Mouse (Mus musculus): ENCODE measurements around the gene Tspan5. TPM values are rescaled to one million over a fixed set of nuclear protein-coding genes. Genes with fewer than 3 reads are reported as not detected.
A peak's percentile ranks its signal among the peaks of the same experiment; 100 is the strongest.

Gene Tspan5
- polyA plus RNA-seq (2012): 0.04 and 0.05 TPM in 2 replicates

- Histone ChIP-seq H3K36me3 (ENCODE audit: control insufficient read depth) (no peaks in the 10 kb centered on the region), H3K9me3 (ENCODE audit: control insufficient read depth, low read length) (no peaks in the 10 kb centered on the region), H3K27me3 (ENCODE audit: control insufficient read depth) (peaks cover 47% of the 10 kb centered on the region), H3K4me3 (replicated peaks) (peak within 1 kb of the TSS; percentile 68), H3K4me1 (ENCODE audit: control insufficient read depth) (peaks cover 23% of the 10 kb centered on the region)
- no peak for TF ChIP-seq GATA1 (IDR thresholded peaks at IDR 0.05; ENCODE audit: low read length)
- TF ChIP-seq TAL1 (IDR thresholded peaks at IDR 0.05; ENCODE audit: low read length): no peak
These were observed at the start of gene Tspan5 for GRCm38 (mm10) chr3:138741649-138742565. Gene Tspan5 (plus strand): TSS chr3:138742195.

GRCm38 (mm10) chr3:138692302-138692701 lies 49.7 kb upstream of the Tspan5 start:
- H3K4me3 ChIP-seq (replicated peaks): no peak overlapping the region
- no peaks in the 10 kb centered on the region for H3K27me3 ChIP-seq (ENCODE audit: control insufficient read depth)
- no peaks in the 10 kb centered on the region for H3K9me3 ChIP-seq (ENCODE audit: control insufficient read depth, low read length)
- H3K4me1 ChIP-seq (ENCODE audit: control insufficient read depth): no peaks in the 10 kb centered on the region
- TF ChIP-seq GATA1 (IDR thresholded peaks at IDR 0.05; ENCODE audit: low read length): no peak
- no peak for TF ChIP-seq TAL1 (IDR thresholded peaks at IDR 0.05; ENCODE audit: low read length)
- no peaks in the 10 kb centered on the region for H3K36me3 ChIP-seq (ENCODE audit: control insufficient read depth)

- Histone ChIP-seq H3K4me3 (replicated peaks) (no peak overlapping the region), H3K4me1 (ENCODE audit: control insufficient read depth) (no peaks in the 10 kb centered on the region), H3K9me3 (ENCODE audit: control insufficient read depth, low read length) (no peaks in the 10 kb centered on the region), H3K36me3 (ENCODE audit: control insufficient read depth) (no peaks in the 10 kb centered on the region), H3K27me3 (ENCODE audit: control insufficient read depth) (no peaks in the 10 kb centered on the region)
- TF ChIP-seq TAL1 (IDR thresholded peaks at IDR 0.05; ENCODE audit: low read length) (no peak), GATA1 (IDR thresholded peaks at IDR 0.05; ENCODE audit: low read length) (no peak)
These were observed 38.6 kb upstream of the Tspan5 start for GRCm38 (mm10) chr3:138703399-138703798.

GRCm38 (mm10) chr3:138704469-138704868 lies 37.5 kb upstream of the Tspan5 start:
- H3K36me3 ChIP-seq (ENCODE audit: control insufficient read depth): no peaks in the 10 kb centered on the region
- H3K4me3 ChIP-seq (replicated peaks): no peak overlapping the region
- no peaks in the 10 kb centered on the region for H3K9me3 ChIP-seq (ENCODE audit: control insufficient read depth, low read length)
- H3K4me1 ChIP-seq (ENCODE audit: control insufficient read depth): no peaks in the 10 kb centered on the region
- no peaks in the 10 kb centered on the region for H3K27me3 ChIP-seq (ENCODE audit: control insufficient read depth)
- TF ChIP-seq TAL1 (IDR thresholded peaks at IDR 0.05; ENCODE audit: low read length): no peak
- TF ChIP-seq GATA1 (IDR thresholded peaks at IDR 0.05; ENCODE audit: low read length): no peak

- Histone ChIP-seq H3K4me3 (replicated peaks) (no peak overlapping the region), H3K9me3 (ENCODE audit: control insufficient read depth, low read length) (no peaks in the 10 kb centered on the region), H3K4me1 (ENCODE audit: control insufficient read depth) (no peaks in the 10 kb centered on the region), H3K36me3 (ENCODE audit: control insufficient read depth) (no peaks in the 10 kb centered on the region), H3K27me3 (ENCODE audit: control insufficient read depth) (no peaks in the 10 kb centered on the region)
- no peak for TF ChIP-seq GATA1 (IDR thresholded peaks at IDR 0.05; ENCODE audit: low read length)
These were observed 36.1 kb upstream of the Tspan5 start for GRCm38 (mm10) chr3:138705875-138706274.

- no peaks in the 10 kb centered on the region for H3K4me1 ChIP-seq (ENCODE audit: control insufficient read depth)
- no peak overlapping the region for H3K4me3 ChIP-seq (replicated peaks)
- TF ChIP-seq GATA1 (IDR thresholded peaks at IDR 0.05; ENCODE audit: low read length) (no peak), TAL1 (IDR thresholded peaks at IDR 0.05; ENCODE audit: low read length) (no peak)
- H3K27me3 ChIP-seq (ENCODE audit: control insufficient read depth): no peaks in the 10 kb centered on the region
- H3K9me3 ChIP-seq (ENCODE audit: control insufficient read depth, low read length): no peaks in the 10 kb centered on the region
- H3K36me3 ChIP-seq (ENCODE audit: control insufficient read depth): no peaks in the 10 kb centered on the region
These were observed 32.8 kb upstream of the Tspan5 start for GRCm38 (mm10) chr3:138709183-138709582.

DNA sequence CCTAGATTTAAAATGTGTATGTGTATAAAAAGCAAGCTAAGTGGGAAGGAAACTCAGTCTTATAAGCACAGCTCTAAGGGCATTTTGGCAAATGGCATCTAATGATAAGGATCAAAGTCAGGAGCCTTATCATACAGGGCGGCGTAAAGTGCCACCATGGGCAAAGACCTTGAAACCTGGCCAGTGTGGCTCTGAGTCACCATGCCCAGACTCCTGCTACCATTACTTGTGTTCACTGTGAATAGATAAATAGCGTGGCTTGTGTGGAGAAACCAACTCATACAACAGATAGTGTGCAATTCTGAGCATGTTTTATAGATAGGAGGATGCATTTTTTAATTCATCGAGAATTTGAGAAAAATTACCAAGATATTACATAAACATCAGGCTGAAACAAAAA lies 30.0 kb upstream of the Tspan5 start:
- Histone ChIP-seq H3K4me3 (replicated peaks) (no peak overlapping the region), H3K27me3 (ENCODE audit: control insufficient read depth) (no peaks in the 10 kb centered on the region), H3K36me3 (ENCODE audit: control insufficient read depth) (no peaks in the 10 kb centered on the region), H3K9me3 (ENCODE audit: control insufficient read depth, low read length) (no peaks in the 10 kb centered on the region), H3K4me1 (ENCODE audit: control insufficient read depth) (no peaks in the 10 kb centered on the region)
- TF ChIP-seq TAL1 (IDR thresholded peaks at IDR 0.05; ENCODE audit: low read length) (no peak), GATA1 (IDR thresholded peaks at IDR 0.05; ENCODE audit: low read length) (no peak)

DNA sequence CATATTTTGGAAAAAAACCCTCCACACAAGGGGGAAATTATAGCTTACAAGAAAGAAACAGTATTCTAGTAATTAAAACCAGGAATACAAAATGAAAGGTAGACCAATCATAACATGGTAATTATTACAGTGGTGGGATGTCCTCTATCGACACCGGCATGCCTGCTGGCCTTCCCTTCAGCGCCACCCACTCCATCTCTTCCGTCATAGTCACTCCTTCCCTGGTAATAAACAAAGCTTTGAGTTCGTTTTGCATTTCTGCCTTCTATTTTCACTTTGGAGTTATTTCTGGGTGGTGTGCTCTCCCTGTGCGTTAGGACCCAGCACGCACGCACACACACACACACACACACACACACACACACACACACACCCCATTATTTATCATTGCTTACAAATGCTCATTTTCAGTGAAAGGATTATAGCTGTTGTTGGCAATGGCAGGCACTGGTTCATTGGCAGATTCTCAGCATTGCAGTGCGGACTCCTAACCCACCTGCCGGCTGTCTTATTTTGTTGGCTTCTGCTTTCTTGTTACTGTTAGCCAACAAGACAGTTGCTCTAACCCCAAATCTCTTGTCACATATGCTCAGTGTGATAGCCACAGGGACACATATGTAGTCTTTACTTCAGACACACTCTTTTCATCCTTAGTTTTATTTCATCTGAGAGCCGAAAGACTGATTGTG lies 29.4 kb upstream of the Tspan5 start:
- no peak overlapping the region for H3K4me3 ChIP-seq (replicated peaks)
- H3K36me3 ChIP-seq (ENCODE audit: control insufficient read depth): no peaks in the 10 kb centered on the region
- no peaks in the 10 kb centered on the region for H3K4me1 ChIP-seq (ENCODE audit: control insufficient read depth)
- no peaks in the 10 kb centered on the region for H3K27me3 ChIP-seq (ENCODE audit: control insufficient read depth)
- no peak for TF ChIP-seq GATA1 (IDR thresholded peaks at IDR 0.05; ENCODE audit: low read length)
- TF ChIP-seq TAL1 (IDR thresholded peaks at IDR 0.05; ENCODE audit: low read length): no peak
- H3K9me3 ChIP-seq (ENCODE audit: control insufficient read depth, low read length): no peaks in the 10 kb centered on the region

DNA sequence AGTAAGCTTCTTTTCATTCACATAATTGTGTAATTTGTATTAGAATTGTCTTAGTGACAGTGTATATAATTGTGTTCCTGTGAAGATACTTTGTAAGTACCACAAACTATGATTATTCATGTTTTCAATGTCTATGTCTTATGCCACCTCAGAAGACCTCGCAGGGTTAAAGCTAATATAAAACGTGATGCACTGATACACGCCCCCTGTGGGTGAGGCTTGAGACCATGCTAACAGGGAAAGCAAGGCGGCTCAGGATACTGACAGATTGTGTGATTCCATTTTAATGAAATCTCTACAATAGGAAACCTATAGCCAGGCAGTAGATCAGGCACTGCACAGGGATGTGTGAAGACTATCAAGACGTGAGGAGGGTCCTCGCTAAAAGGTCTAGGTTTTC lies 28.9 kb upstream of the Tspan5 start:
- no peaks in the 10 kb centered on the region for H3K36me3 ChIP-seq (ENCODE audit: control insufficient read depth)
- no peak overlapping the region for H3K4me3 ChIP-seq (replicated peaks)
- no peak for TF ChIP-seq TAL1 (IDR thresholded peaks at IDR 0.05; ENCODE audit: low read length)
- TF ChIP-seq GATA1 (IDR thresholded peaks at IDR 0.05; ENCODE audit: low read length): no peak
- H3K27me3 ChIP-seq (ENCODE audit: control insufficient read depth): no peaks in the 10 kb centered on the region
- no peaks in the 10 kb centered on the region for H3K4me1 ChIP-seq (ENCODE audit: control insufficient read depth)
- no peaks in the 10 kb centered on the region for H3K9me3 ChIP-seq (ENCODE audit: control insufficient read depth, low read length)
